Mouse (Mus musculus) heart, embryonic 14.5 days (tissue): ENCODE measurements around the gene Agbl5. TPM values are rescaled to one million over a fixed set of nuclear protein-coding genes. Genes with fewer than 3 reads are reported as not detected.

Experiments
- ATAC-seq: fragments of 200-750 bp; cut with Nextera tagmentation; 2 replicates; pipeline ENCODE4 v1.8.0; 2017; ENCODE audit warnings: low read depth, moderate TSS enrichment; ENCODE audit not compliant: insufficient number of reproducible peaks, insufficient read depth, low FRiP score
- H3K27ac ChIP-seq, 2 experiments: fragments of 200-500 bp in 1 of 2; fragments of 300-500 bp in 1 of 2; sonication (generic) in 1 of 2; replicated peaks in 1 of 2; 2 replicates each; pipeline ENCODE4 v1.5.1; 2012 to 2014; ENCODE audit warnings: low read depth in 2 of 2, low read length in 2 of 2, control low read depth in 1 of 2, mild to moderate bottlenecking in 1 of 2, mixed read lengths in 1 of 2; ENCODE audit not compliant: control insufficient read depth in 1 of 2, insufficient read depth in 1 of 2
- H3K27me3 ChIP-seq: fragments of 300-500 bp; sonication (generic); 2 replicates; pipeline ENCODE4 v1.6.1; 2014; ENCODE audit warnings: mild to moderate bottlenecking, low read length, control low read depth; ENCODE audit not compliant: control insufficient read depth, insufficient read depth
- H3K36me3 ChIP-seq: fragments of 300-500 bp; sonication (generic); 2 replicates; pipeline ENCODE4 v1.6.1; 2014; ENCODE audit warnings: mild to moderate bottlenecking, control low read depth, low read length, mixed read lengths; ENCODE audit not compliant: control insufficient read depth, insufficient read depth
- H3K4me1 ChIP-seq, 2 experiments: fragments of 200-500 bp in 1 of 2; fragments of 300-500 bp in 1 of 2; sonication (generic) in 1 of 2; 2 replicates each; pipeline ENCODE4 v1.6.1; 2012 to 2014; ENCODE audit warnings: low read length in 2 of 2, control low read depth in 1 of 2, mixed read lengths in 1 of 2; ENCODE audit not compliant: control insufficient read depth in 2 of 2, insufficient read depth in 2 of 2
- H3K4me2 ChIP-seq: fragments of 300-500 bp; sonication (generic); 2 replicates; pipeline ENCODE4 v1.6.1; 2014; ENCODE audit warnings: mild to moderate bottlenecking, low read length
- H3K4me3 ChIP-seq, 2 experiments: fragments of 200-500 bp in 1 of 2; fragments of 300-500 bp in 1 of 2; sonication (generic) in 1 of 2; 2 replicates each; pipeline ENCODE4 v1.5.1; 2012 to 2014; ENCODE audit warnings: low read length in 2 of 2, mild to moderate bottlenecking in 2 of 2, control low read depth in 1 of 2, low read depth in 1 of 2, moderate library complexity in 1 of 2; ENCODE audit not compliant: control insufficient read depth in 1 of 2, insufficient read depth in 1 of 2
- H3K9ac ChIP-seq: fragments of 300-500 bp; sonication (generic); 2 replicates; pipeline ENCODE4 v1.6.1; 2014; ENCODE audit warnings: mild to moderate bottlenecking, low read length
- H3K9me3 ChIP-seq: fragments of 300-500 bp; sonication (generic); 2 replicates; pipeline ENCODE4 v1.6.1; 2016; ENCODE audit warnings: low read length, control low read depth; ENCODE audit not compliant: control insufficient read depth
- WGBS: fragments of 180-500 bp; shearing (Covaris S2); extraction: QIAGEN DNeasy Blood & Tissue Kit; methylation state at CpG from one replicate; pipeline ENCODE4 v1.1.7; 2014; 5-methylcytosine and 5-hydroxymethylcytosine counted together
- polyA plus RNA-seq: library from polyadenylated mRNA; unstranded; fragments of >200 nt; fragmentation: Nextera tagmentation; extraction: Ambion mirVana; gene quantifications from 2 replicates; pipeline ENCODE4 v1.2.1, GENCODE M21; 2014

The Agbl5 gene
- polyA plus RNA-seq, 1 experiment from 2014 or later = 10.8 TPM

- Histone ChIP-seq H3K27ac (no peak overlapping the region), H3K9me3 (no peaks in the 10 kb centered on the region), H3K27me3 (peaks cover 12% of the 10 kb centered on the region), H3K4me3 (no peak overlapping the region), H3K36me3 (no peaks in the 10 kb centered on the region), H3K4me2 (no peak overlapping the region), H3K4me1 (no peaks in the 10 kb centered on the region; a peak in 1 of 4 replicates), H3K9ac (no peak overlapping the region)
- WGBS = 87% methylated on average over 6 of the region's 6 CpGs
- no peak for ATAC-seq
Measured at GRCm38 (mm10) chr5:30944344-30944743, 55.9 kb downstream of the Agbl5 start.

- H3K4me2 ChIP-seq = peak within 1 kb of the TSS; percentile 76
- no peaks in the 10 kb centered on the region for H3K36me3 ChIP-seq
- WGBS = 7% methylated on average over 44 of the region's 44 CpGs
- no peaks in the 10 kb centered on the region for H3K9me3 ChIP-seq
- no peak within 1 kb of the TSS for H3K27ac ChIP-seq
- H3K9ac ChIP-seq = peak within 1 kb of the TSS; percentile 64
- H3K4me1 ChIP-seq = peaks cover 0 to 1% of the 10 kb centered on the region in 2 experiments; a peak in 1 of 4 replicates
- peak within 1 kb of the TSS; percentile 44 to 51 for H3K4me3 ChIP-seq
- peaks cover 12% of the 10 kb centered on the region for H3K27me3 ChIP-seq
- ATAC-seq = peak; percentile 32
Measured at GRCm38 (mm10) chr5:30944956-30945781, 56.7 kb downstream of the Agbl5 start, which contains the start of gene Cgref1. TSS of gene Cgref1 (minus strand) at chr5:30945591.

- Histone ChIP-seq H3K4me3 (no peak overlapping the region), H3K4me1 (peaks cover 0 to 9% of the 10 kb centered on the region in 2 experiments; a peak in 3 of 4 replicates), H3K36me3 (peaks cover 20% of the 10 kb centered on the region), H3K27ac (no peak overlapping the region), H3K4me2 (no peak overlapping the region), H3K27me3 (peaks cover 12% of the 10 kb centered on the region), H3K9me3 (no peaks in the 10 kb centered on the region), H3K9ac (no peak overlapping the region)
- no peak for ATAC-seq
- 73% methylated on average over 5 of the region's 5 CpGs for WGBS
Measured at GRCm38 (mm10) chr5:30948620-30949019, 60.1 kb downstream of the Agbl5 start.

- H3K27me3 ChIP-seq = peaks cover 8% of the 10 kb centered on the region
- no peaks in the 10 kb centered on the region for H3K9me3 ChIP-seq
- peak; percentile 75 for ATAC-seq
- H3K4me1 ChIP-seq = peaks cover 0 to 9% of the 10 kb centered on the region in 2 experiments; a peak in 3 of 4 replicates
- peak overlapping the region; percentile 94 for H3K4me2 ChIP-seq
- under 1% methylated on average over 31 of the region's 31 CpGs for WGBS
- peak overlapping the region; percentile 79 for H3K9ac ChIP-seq
- peak overlapping the region; percentile 37 to 61 for H3K27ac ChIP-seq
- peaks cover 32% of the 10 kb centered on the region for H3K36me3 ChIP-seq
- peak overlapping the region; percentile 71 to 83 for H3K4me3 ChIP-seq
Measured at GRCm38 (mm10) chr5:30949654-30950326, 61.3 kb downstream of the Agbl5 start.

GRCm38 (mm10) chr5:30950451-30950850 lies 62.0 kb downstream of the Agbl5 start:
- peak overlapping the region; percentile 79 for H3K9ac ChIP-seq
- peaks cover 38% of the 10 kb centered on the region for H3K36me3 ChIP-seq
- H3K4me2 ChIP-seq = peak overlapping the region; percentile 94
- H3K27me3 ChIP-seq = peaks cover 4% of the 10 kb centered on the region
- no peak for ATAC-seq
- no peaks in the 10 kb centered on the region for H3K9me3 ChIP-seq
- peaks cover 0 to 9% of the 10 kb centered on the region in 2 experiments; a peak in 3 of 4 replicates for H3K4me1 ChIP-seq
- 59% methylated on average over 4 of the region's 4 CpGs for WGBS
- H3K27ac ChIP-seq = peak overlapping the region; percentile 37 to 61; a peak in 1 of 4 replicates
- peak overlapping the region; percentile 71 to 83 for H3K4me3 ChIP-seq

- no peak overlapping the region for H3K4me3 ChIP-seq
- peak overlapping the region; percentile 94; the same call in 1 of the 2 replicates for H3K4me2 ChIP-seq
- H3K9me3 ChIP-seq = no peaks in the 10 kb centered on the region
- H3K27me3 ChIP-seq = peaks cover 4% of the 10 kb centered on the region
- WGBS = 77% methylated on average over 2 of the region's 2 CpGs
- H3K9ac ChIP-seq = no peak overlapping the region
- ATAC-seq = no peak
- no peak overlapping the region for H3K27ac ChIP-seq
- H3K36me3 ChIP-seq = peaks cover 43% of the 10 kb centered on the region
- H3K4me1 ChIP-seq = peaks cover 0 to 9% of the 10 kb centered on the region in 2 experiments; a peak in 3 of 4 replicates
Measured at GRCm38 (mm10) chr5:30950922-30951321, 62.4 kb downstream of the Agbl5 start.

- Histone ChIP-seq H3K27ac (no peak overlapping the region), H3K9ac (no peak overlapping the region), H3K36me3 (peaks cover 45% of the 10 kb centered on the region), H3K9me3 (no peaks in the 10 kb centered on the region), H3K4me2 (no peak overlapping the region), H3K4me3 (no peak overlapping the region), H3K27me3 (no peaks in the 10 kb centered on the region), H3K4me1 (peaks cover 0 to 9% of the 10 kb centered on the region in 2 experiments; a peak in 3 of 4 replicates)
- ATAC-seq = no peak
- WGBS = 83% methylated on average over 6 of the region's 6 CpGs
Measured at GRCm38 (mm10) chr5:30951706-30952105, 63.2 kb downstream of the Agbl5 start.
